Mouse (Mus musculus) c-Kit-negative CD71-positive TER-119-positive erythroid progenitor cells, embryonic 14.5 days (primary cell): ENCODE data around the gene Rbpjl.

ENCODE experiments used
- DNase-seq: peaks from one replicate; pipeline ENCODE4 v3.0.0-alpha.2; 2013; ENCODE audit warnings: low read depth, low spot score

Rbpjl gene

GRCm38 (mm10) chr2:164393126-164393525 lies 9.8 kb upstream of the Rbpjl start:
- DNase-seq, result no peak

- DNase-seq, result no peak
These were observed 6.9 kb upstream of the Rbpjl start for GRCm38 (mm10) chr2:164396076-164396475.

GRCm38 (mm10) chr2:164396911-164397310 lies 6.0 kb upstream of the Rbpjl start:
- no peak for DNase-seq

DNA sequence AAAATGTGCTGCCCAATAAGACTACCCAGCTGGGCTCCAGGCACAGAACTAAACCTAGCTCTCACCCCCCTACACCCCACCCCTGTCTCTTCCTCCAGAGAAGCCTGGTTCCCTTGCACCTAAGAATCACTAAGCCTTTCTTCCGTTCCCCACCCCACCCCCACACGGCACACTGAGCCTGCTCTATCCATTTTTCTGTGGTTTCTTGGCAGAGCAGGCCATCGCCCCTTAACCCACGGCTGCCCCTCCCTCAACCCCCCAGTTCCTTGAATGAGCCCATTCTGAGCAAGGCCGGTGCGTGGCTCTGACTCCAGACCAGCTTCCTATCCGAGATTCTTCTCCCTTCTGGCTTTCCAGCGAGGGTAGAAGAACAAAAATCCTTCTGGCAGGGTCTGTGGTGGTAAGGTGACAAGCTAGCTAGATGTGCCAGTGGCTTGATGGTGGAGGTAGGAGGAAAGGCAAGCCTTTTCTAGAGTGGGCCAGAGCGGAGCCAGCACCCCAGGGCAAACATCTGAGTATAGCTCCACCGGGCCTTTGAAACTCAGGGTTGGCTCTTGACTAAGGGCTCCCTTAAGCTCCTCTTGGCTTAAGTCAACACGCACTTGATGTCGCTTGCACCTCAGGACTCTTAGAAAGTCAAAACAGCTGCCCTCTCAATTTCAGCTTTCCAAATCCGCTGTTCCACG lies 598 bp downstream of the Rbpjl start:
- no peak for DNase-seq

- DNase-seq, result no peak
These were observed 1.4 kb downstream of the Rbpjl start for GRCm38 (mm10) chr2:164404082-164404990.

DNA sequence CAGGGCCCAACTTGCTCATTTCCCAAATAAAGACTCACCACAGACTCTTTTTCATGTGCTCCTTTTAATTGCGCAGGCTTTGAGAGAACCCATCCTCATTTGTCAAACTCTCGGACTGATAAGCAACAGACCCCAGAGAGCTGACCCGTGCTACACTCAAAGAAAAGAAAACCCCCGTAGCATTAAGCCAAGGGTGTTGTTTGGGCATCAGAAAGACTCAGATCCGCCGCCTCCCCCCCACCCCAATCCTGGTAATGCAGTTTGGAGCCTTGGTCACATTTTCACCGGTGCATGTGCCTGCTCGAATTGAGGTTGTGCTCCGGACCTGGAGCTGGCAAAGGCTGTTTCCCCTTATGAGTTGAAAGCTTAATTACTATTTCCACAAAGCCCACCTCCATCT lies 2.1 kb downstream of the Rbpjl start, which contains the start of gene Matn4:
Gene Matn4 (minus strand): TSS at position 101 of the 400 bp plus-strand sequence.
- no peak for DNase-seq

GRCm38 (mm10) chr2:164405519-164405918 lies 2.6 kb downstream of the Rbpjl start:
- DNase-seq, result no peak

GRCm38 (mm10) chr2:164407708-164408107 lies 4.8 kb downstream of the Rbpjl start:
- DNase-seq, result no peak

DNA sequence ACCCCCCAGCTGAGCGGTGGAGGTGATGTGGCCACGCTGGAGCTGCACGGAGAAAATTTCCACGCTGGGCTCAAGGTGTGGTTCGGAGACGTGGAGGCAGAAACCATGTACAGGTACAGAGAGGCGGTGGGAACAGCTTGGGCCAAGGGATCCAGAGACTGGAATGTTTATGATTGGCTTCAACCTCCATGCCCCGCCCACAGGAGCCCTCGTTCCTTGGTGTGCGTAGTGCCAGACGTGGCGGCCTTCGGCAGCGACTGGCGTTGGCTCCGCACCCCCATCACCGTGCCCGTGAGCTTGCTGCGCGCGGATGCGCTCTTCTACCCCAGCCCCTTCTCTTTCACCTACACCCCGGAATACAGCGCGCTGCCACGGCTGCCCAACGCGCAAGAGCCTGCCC lies 11.2 kb downstream of the Rbpjl start:
- DNase-seq, result no peak

- no peak for DNase-seq
These were observed 11.6 kb downstream of the Rbpjl start for GRCm38 (mm10) chr2:164414581-164414980.

- DNase-seq, result no peak
These were observed 14.3 kb downstream of the Rbpjl start for GRCm38 (mm10) chr2:164417198-164417597.

DNA sequence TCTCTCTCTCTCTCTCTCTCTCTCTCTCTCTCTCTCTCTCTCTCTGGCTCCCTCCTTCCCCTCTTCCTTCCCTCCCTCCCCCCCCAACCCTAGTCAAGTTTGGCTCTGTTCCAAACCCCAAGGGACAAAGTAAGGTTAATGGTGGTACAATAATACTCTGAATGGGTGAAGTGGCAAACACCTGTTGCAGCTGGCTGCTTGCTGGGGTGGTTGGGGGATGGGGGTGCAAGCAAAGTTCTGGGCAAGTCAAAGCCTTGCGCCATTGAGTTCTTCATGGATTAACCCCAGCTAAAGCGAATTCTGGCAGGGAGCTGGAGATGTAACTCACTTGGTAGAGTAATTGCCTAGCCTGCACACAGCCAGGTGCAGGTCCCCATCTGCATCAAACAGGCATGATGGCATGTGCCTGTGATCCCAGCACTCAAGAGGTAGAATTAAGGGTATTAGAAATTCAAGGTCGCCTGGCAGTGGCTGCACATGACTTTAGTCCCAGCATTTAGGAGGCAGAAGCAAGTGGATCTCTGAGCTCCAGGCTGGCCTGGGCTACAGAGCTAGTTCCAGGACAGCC lies 15.5 kb downstream of the Rbpjl start:
- DNase-seq, result no peak

GRCm38 (mm10) chr2:164419489-164419888 lies 16.5 kb downstream of the Rbpjl start:
- no peak for DNase-seq

GRCm38 (mm10) chr2:164421306-164421705 lies 18.4 kb downstream of the Rbpjl start:
- DNase-seq, result no peak

GRCm38 (mm10) chr2:164421979-164422378 lies 19.0 kb downstream of the Rbpjl start:
- no peak for DNase-seq

- no peak for DNase-seq
These were observed 19.9 kb downstream of the Rbpjl start for GRCm38 (mm10) chr2:164422675-164423393.

DNA sequence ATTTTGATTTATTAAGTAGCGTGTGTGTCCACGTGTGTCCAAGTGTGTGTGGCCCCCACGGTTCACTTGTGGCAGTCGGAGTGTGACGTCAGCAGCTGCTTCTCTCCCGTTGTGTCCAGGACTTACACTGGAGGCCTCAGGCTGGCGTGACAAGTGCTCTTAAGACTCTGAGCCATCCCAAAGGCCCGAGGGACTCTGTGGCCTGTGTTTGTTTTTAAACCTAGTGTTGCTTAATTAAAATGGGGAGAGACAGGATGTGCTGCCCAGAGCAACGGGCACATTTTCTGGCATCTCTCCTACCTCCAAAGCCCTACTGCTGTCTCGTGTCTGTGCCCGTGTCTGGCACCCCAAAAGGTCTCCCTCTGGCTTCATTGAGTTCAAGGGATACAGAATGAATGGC lies 20.5 kb downstream of the Rbpjl start:
- no peak for DNase-seq

DNA sequence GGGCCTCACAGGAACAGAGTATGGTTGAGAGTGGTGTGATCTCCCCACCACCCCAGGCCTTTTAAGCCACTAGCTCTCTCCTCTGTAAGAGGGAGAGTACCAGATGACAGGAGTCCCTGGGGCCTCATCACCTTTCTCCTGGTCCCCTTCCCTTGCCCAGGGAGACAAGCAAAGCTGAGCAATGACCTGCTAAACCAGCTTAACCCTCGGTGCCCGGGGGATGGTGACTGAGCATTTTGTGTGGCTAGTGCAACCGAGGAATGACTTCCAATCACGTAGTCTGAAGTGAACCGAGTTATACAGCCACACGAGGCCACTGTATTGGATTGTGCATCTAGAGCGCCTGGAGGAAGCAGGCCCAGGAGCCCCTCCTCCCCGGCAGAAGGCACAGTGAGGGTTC lies 21.5 kb downstream of the Rbpjl start:
- no peak for DNase-seq

DNA sequence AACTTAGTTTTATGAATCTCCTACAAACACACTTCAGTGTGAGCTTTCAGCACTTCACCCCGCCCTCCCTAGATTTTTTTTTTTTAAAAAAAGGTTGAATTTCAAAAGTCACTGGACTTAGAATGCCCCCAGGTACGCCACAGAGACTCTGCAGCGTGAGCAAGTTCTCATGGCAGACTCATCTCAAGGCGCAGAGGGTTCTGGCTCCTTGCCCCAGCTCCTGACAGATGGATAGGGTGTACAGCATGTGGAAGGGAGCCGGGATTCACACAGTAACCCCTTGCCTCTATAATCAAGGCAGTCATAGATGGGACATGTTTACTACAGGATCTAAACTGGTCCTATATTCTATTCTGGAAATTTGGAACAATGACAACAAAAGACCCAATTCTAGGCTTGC lies 22.5 kb downstream of the Rbpjl start:
- DNase-seq, result no peak

GRCm38 (mm10) chr2:164426121-164426520 lies 23.2 kb downstream of the Rbpjl start:
- no peak for DNase-seq

DNA sequence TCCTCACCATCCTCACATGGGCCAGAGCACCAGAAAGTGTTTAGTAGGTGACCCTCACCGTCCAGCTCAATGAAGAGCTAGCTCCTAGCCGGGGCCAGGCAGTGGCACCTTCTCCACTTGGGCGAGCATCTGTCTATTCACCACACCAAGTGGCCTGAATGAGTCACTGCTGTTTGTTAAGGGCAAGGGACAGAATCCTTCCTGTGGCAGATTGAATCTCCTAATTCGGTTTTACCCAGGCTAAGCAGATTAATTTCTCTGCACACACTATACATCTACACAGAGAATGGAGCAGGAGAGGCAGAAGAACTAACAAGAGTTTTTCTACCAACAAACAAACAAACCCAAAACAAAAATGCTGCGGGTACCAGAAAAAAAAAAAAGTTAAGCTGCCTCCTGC lies 24.0 kb downstream of the Rbpjl start:
- DNase-seq, result no peak

DNA sequence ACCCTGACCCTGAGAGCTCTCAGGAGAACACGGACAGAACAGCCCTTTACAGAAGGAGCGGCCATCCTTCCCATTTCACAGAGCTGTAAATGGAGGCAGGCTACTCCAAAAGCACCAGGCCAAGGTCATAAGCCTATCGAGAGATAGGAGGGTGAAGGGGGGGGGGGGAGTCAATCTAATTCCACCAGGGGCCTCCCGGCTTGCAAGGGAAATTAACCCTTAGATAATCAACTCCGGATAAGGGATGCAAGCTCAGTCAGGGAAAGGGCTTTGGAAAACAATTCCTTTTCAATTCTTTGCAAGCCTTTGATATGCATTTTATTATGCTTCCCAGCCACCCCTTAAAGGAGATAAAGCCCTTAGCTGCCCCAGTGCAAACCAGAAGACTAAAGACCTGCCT lies 25.5 kb downstream of the Rbpjl start:
- no peak for DNase-seq
